Comparison of ENCODE assay signal across 8 mouse cellular contexts in the genomic region with DNA sequence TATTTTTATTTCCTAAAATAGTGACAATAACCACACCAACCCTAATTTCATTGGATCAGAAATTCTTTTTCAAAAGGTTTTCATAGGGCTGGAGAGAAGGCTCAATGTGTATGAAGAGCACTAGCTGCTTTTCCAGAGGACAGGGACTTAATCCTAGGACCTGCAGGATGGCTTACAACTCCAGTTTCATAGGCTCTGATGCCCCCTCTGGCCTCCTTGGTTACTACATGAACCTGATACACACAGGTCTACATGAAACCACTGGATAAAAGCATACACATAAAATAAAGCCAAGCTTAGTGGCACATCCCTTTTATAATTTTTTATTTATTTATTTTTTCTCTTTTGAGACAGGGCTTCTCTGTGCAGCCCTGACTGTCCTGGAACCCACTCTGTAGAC. TPM values are rescaled to one million over a fixed set of nuclear protein-coding genes. Genes with fewer than 3 reads are reported as not detected.
DNase-seq lines count a peak whose midpoint lies in the region; ATAC-seq and TF ChIP-seq lines count a peak whose summit lies in the region.
"Had no signal": no experiment of that assay in that cellular context is flagged by ENCODE, and none has a peak within 500 bp of the region (broad histone marks: within the 10 kb centered on the region; RNA-seq: fewer than 3 reads in every experiment).

No protein-coding gene starts in this region.

- no peaks in the 10 kb centered on the region for H3K36me3 ChIP-seq in kidney, adult 2 months (ENCODE audit: control insufficient read depth, insufficient read depth, low read length)
- no peaks in the 10 kb centered on the region for H3K36me3 ChIP-seq in kidney, embryonic 14.5 days (ENCODE audit: control insufficient read depth, insufficient read depth, low read length)
- no peaks in the 10 kb centered on the region for H3K36me3 ChIP-seq in forebrain, embryonic 12.5 days (replicated peaks)
- H3K36me3 ChIP-seq: embryonic facial prominence, embryonic 15.5 days had no signal

- DNase-seq in kidney, adult 2 months = peak; percentile 72
- peak; percentile 81 for DNase-seq in ES-CJ7 (ENCODE audit: low read depth, low spot score)
- peak; percentile 48 for DNase-seq in adipocyte (ENCODE audit: low spot score)
- peak; percentile 60 for DNase-seq in induced T-regulatory cell, adult 2 months (ENCODE audit: low read depth)
- peak; percentile 57 for DNase-seq in retina, embryonic 14.5 days (ENCODE audit: low spot score)

- H3K4me3 ChIP-seq in kidney, adult 2 months (ENCODE audit: insufficient read depth, low read depth, low read length) = no peak overlapping the region
- no peak overlapping the region for H3K4me3 ChIP-seq in kidney, embryonic 14.5 days (ENCODE audit: low read length)
- no peak overlapping the region for H3K4me3 ChIP-seq in forebrain, embryonic 12.5 days (replicated peaks)
- H3K4me3 ChIP-seq: embryonic facial prominence, embryonic 15.5 days had no signal

- H3K9ac ChIP-seq in kidney, embryonic 14.5 days (ENCODE audit: low read depth, low read length) = no peak overlapping the region
- H3K9ac ChIP-seq in forebrain, embryonic 12.5 days = no peak overlapping the region
- H3K9ac ChIP-seq: embryonic facial prominence, embryonic 15.5 days had no signal

- H3K27ac ChIP-seq in kidney, adult 2 months (ENCODE audit: insufficient read depth, low read depth, low read length) = no peak overlapping the region
- no peak overlapping the region for H3K27ac ChIP-seq in kidney, embryonic 14.5 days (ENCODE audit: low read depth, low read length)
- H3K27ac ChIP-seq in forebrain, embryonic 12.5 days = no peak overlapping the region
- H3K27ac ChIP-seq: embryonic facial prominence, embryonic 15.5 days had no signal

- TF ChIP-seq POLR2A in kidney, adult 2 months (IDR thresholded peaks at IDR 0.05; ENCODE audit: low read depth, low read length) = no peak

- TF ChIP-seq CTCF in kidney, adult 2 months (conservative IDR thresholded peaks at IDR 0.05; ENCODE audit: insufficient read depth, insufficient read length, low read depth, low read length) = peak; percentile 52

- H3K9me3 ChIP-seq in kidney, embryonic 14.5 days (ENCODE audit: control insufficient read depth, low read length) = no peaks in the 10 kb centered on the region
- H3K9me3 ChIP-seq in forebrain, embryonic 12.5 days = no peaks in the 10 kb centered on the region
- H3K9me3 ChIP-seq: embryonic facial prominence, embryonic 15.5 days had no signal

- H3K27me3 ChIP-seq in kidney, adult 2 months (replicated peaks; ENCODE audit: control insufficient read depth, insufficient read depth, low read length) = no peaks in the 10 kb centered on the region
- no peaks in the 10 kb centered on the region for H3K27me3 ChIP-seq in kidney, embryonic 14.5 days (ENCODE audit: control insufficient read depth, insufficient read depth, low read length)
- H3K27me3 ChIP-seq in forebrain, embryonic 12.5 days = no peaks in the 10 kb centered on the region
- H3K27me3 ChIP-seq: embryonic facial prominence, embryonic 15.5 days had no signal

- no peak for ATAC-seq in kidney, embryonic 14.5 days (ENCODE audit: low FRiP score, low TSS enrichment)
- no peak for ATAC-seq in forebrain, embryonic 12.5 days (ENCODE audit: low FRiP score)

- no peak overlapping the region for H3K4me2 ChIP-seq in kidney, embryonic 14.5 days (replicated peaks; ENCODE audit: low read depth, low read length)
- H3K4me2 ChIP-seq in forebrain, embryonic 12.5 days = no peak overlapping the region
- H3K4me2 ChIP-seq: embryonic facial prominence, embryonic 15.5 days had no signal

- H3K4me1 ChIP-seq in kidney, adult 2 months (ENCODE audit: control insufficient read depth, insufficient read depth, low read length) = no peaks in the 10 kb centered on the region
- H3K4me1 ChIP-seq in kidney, embryonic 14.5 days (ENCODE audit: control insufficient read depth, insufficient read depth, low read length) = no peaks in the 10 kb centered on the region
- no peaks in the 10 kb centered on the region for H3K4me1 ChIP-seq in forebrain, embryonic 12.5 days
- H3K4me1 ChIP-seq: embryonic facial prominence, embryonic 15.5 days had no signal

RNA-seq across cellular contexts. Expression of gene Zmym4, which starts 9.5 kb away (rescaled TPM):
- 5.2 and 6.0 TPM in 2 replicates for polyA plus RNA-seq in kidney, adult 2 months (2012; rRNA removed)
- 27.6 and 28.9 TPM in 2 replicates for polyA plus RNA-seq in kidney, embryonic 14.5 days (2014; fragmentation: Nextera tagmentation; extraction: Ambion mirVana)
- 43.4 and 48.1 TPM in 2 replicates for polyA plus RNA-seq in forebrain, embryonic 12.5 days (2016; fragmentation: Nextera tagmentation; extraction: Ambion mirVana)

RNA-seq across cellular contexts. Expression of gene Sfpq, which starts 43.7 kb away (rescaled TPM):
- polyA plus RNA-seq in kidney, adult 2 months (2012; rRNA removed) = 22.3 and 24.1 TPM in 2 replicates
- 152 and 179 TPM in 2 replicates for polyA plus RNA-seq in kidney, embryonic 14.5 days (2014; fragmentation: Nextera tagmentation; extraction: Ambion mirVana)
- polyA plus RNA-seq in forebrain, embryonic 12.5 days (2016; fragmentation: Nextera tagmentation; extraction: Ambion mirVana) = 174 and 187 TPM in 2 replicates
